Mouse (Mus musculus) heart, postnatal 36 days (tissue): ENCODE results near the gene Peli2. TPM values are rescaled to one million over a fixed set of nuclear protein-coding genes. Genes with fewer than 3 reads are reported as not detected.

Source experiments
- DNase-seq, 2 experiments: peaks; one replicate each; pipeline ENCODE4 v3.0.0; 2021 to 2022
- intact Hi-C: fragments of 180-260 bp; cut with DNase I; formaldehyde crosslinking; loops from one replicate; pipeline ENCODE4 v1.15.1; 2025
- total RNA-seq, 2 experiments: library from RNA; stranded (reverse); gene quantifications; 2 replicates each; pipeline ENCODE4 v1.2.3; 2021

Gene Peli2
- total RNA-seq, 2 experiments from 2014 or later, result 17.1 to 22.9 TPM

- intact Hi-C loops, result no loop called here
- no peak for DNase-seq
Measured at GRCm38 (mm10) chr14:48147688-48148087, 27.1 kb downstream of the Peli2 start.

GRCm38 (mm10) chr14:48148615-48149014 is 28.0 kb downstream of the Peli2 start:
- DNase-seq, result no peak
- intact Hi-C loops, result no loop called here

GRCm38 (mm10) chr14:48149351-48149750 is 28.7 kb downstream of the Peli2 start:
- no peak for DNase-seq
- intact Hi-C loops, result no loop called here

GRCm38 (mm10) chr14:48150903-48151302 is 30.3 kb downstream of the Peli2 start:
- intact Hi-C loops, result no loop called here
- no peak for DNase-seq

GRCm38 (mm10) chr14:48151554-48151953 is 30.9 kb downstream of the Peli2 start:
- intact Hi-C loops, result no loop called here
- no peak for DNase-seq

- no peak for DNase-seq
- intact Hi-C loops, result no loop called here
Measured at GRCm38 (mm10) chr14:48153064-48153463, 32.4 kb downstream of the Peli2 start.

GRCm38 (mm10) chr14:48153865-48154511 is 33.4 kb downstream of the Peli2 start:
- DNase-seq, result no peak
- intact Hi-C loops, result no loop called here

- intact Hi-C loops, result no loop called here
- DNase-seq, result no peak
Measured at GRCm38 (mm10) chr14:48154641-48155040, 34.0 kb downstream of the Peli2 start.

GRCm38 (mm10) chr14:48155153-48155552 is 34.5 kb downstream of the Peli2 start:
- DNase-seq, result no peak
- intact Hi-C loops, result no loop called here

GRCm38 (mm10) chr14:48157085-48157484 is 36.5 kb downstream of the Peli2 start:
- intact Hi-C loops, result no loop called here
- no peak for DNase-seq

GRCm38 (mm10) chr14:48157835-48158234 is 37.2 kb downstream of the Peli2 start:
- intact Hi-C loops, result no loop called here
- no peak for DNase-seq

- intact Hi-C loops, result no loop called here
- no peak for DNase-seq
Measured at GRCm38 (mm10) chr14:48159401-48159800, 38.8 kb downstream of the Peli2 start.

- DNase-seq, result no peak
- intact Hi-C loops, result no loop called here
Measured at GRCm38 (mm10) chr14:48162446-48162845, 41.8 kb downstream of the Peli2 start.

- intact Hi-C loops, result loop anchor here (2.0 to 5.0 kb wide), 2 partner anchors 34 to 413 kb away; no protein-coding TSS in a partner anchor
- no peak for DNase-seq
Measured at GRCm38 (mm10) chr14:48164917-48165316, 44.3 kb downstream of the Peli2 start.

- DNase-seq, result no peak
- intact Hi-C loops, result loop anchor here (5.0 kb wide), 1 partner anchor 414 kb away; no protein-coding TSS in a partner anchor
Measured at GRCm38 (mm10) chr14:48166396-48166795, 45.8 kb downstream of the Peli2 start.

GRCm38 (mm10) chr14:48167020-48167419 is 46.4 kb downstream of the Peli2 start:
- intact Hi-C loops, result loop anchor here (5.0 kb wide), 1 partner anchor 415 kb away; no protein-coding TSS in a partner anchor
- DNase-seq, result no peak

GRCm38 (mm10) chr14:48168116-48168515 is 47.5 kb downstream of the Peli2 start:
- no peak for DNase-seq
- intact Hi-C loops, result loop anchor here (5.0 kb wide), 1 partner anchor 416 kb away; no protein-coding TSS in a partner anchor

- DNase-seq, result peak; percentile 56 to 70
- intact Hi-C loops, result loop anchor here (2.0 to 5.0 kb wide), 2 partner anchors 49 to 418 kb away; partner anchors contain the start of gene Peli2
Measured at GRCm38 (mm10) chr14:48169970-48170369, 49.3 kb downstream of the Peli2 start.

- DNase-seq, result no peak
- intact Hi-C loops, result loop anchor here (2.0 kb wide), 1 partner anchor 50 kb away; the partner anchor contains the start of gene Peli2
Measured at GRCm38 (mm10) chr14:48171268-48171667, 50.6 kb downstream of the Peli2 start.

- intact Hi-C loops, result no loop called here
- no peak for DNase-seq
Measured at GRCm38 (mm10) chr14:48172026-48172425, 51.4 kb downstream of the Peli2 start.

GRCm38 (mm10) chr14:48172876-48173275 is 52.3 kb downstream of the Peli2 start:
- no peak for DNase-seq
- intact Hi-C loops, result no loop called here

GRCm38 (mm10) chr14:48173840-48174239 is 53.2 kb downstream of the Peli2 start:
- intact Hi-C loops, result no loop called here
- DNase-seq, result no peak
